Mouse (Mus musculus) embryonic facial prominence, embryonic 15.5 days (tissue): ENCODE measurements around the gene Gm10282. TPM values are rescaled to one million over a fixed set of nuclear protein-coding genes. Genes with fewer than 3 reads are reported as not detected.

ENCODE experiments used
- ATAC-seq: fragments of 200-750 bp; cut with Nextera tagmentation; 2 replicates; pipeline ENCODE4 v1.8.0; 2017; ENCODE audit warnings: low read depth, moderate TSS enrichment; ENCODE audit not compliant: insufficient number of reproducible peaks, low FRiP score, low TSS enrichment
- H3K27ac ChIP-seq: fragments of 300-500 bp; sonication (generic); replicated peaks from 2 replicates; pipeline ENCODE4 v1.5.1; 2015; ENCODE audit warnings: mild to moderate bottlenecking, inconsistent platforms
- H3K27me3 ChIP-seq: fragments of 300-500 bp; sonication (generic); 2 replicates; pipeline ENCODE4 v1.6.1; 2015; ENCODE audit warnings: inconsistent platforms
- H3K36me3 ChIP-seq: fragments of 300-500 bp; sonication (generic); 2 replicates; pipeline ENCODE4 v1.6.1; 2015; ENCODE audit warnings: mild to moderate bottlenecking, inconsistent platforms
- H3K4me1 ChIP-seq: fragments of 300-500 bp; sonication (generic); 2 replicates; pipeline ENCODE4 v1.6.1; 2015; ENCODE audit warnings: inconsistent platforms
- H3K4me2 ChIP-seq: fragments of 300-500 bp; sonication (generic); replicated peaks from 2 replicates; pipeline ENCODE4 v1.6.1; 2015; ENCODE audit warnings: mild to moderate bottlenecking, inconsistent platforms
- H3K4me3 ChIP-seq: fragments of 300-500 bp; sonication (generic); replicated peaks from 2 replicates; pipeline ENCODE4 v1.5.1; 2015; ENCODE audit warnings: mild to moderate bottlenecking, inconsistent platforms
- H3K9ac ChIP-seq: fragments of 300-500 bp; sonication (generic); 2 replicates; pipeline ENCODE4 v1.6.1; 2015; ENCODE audit warnings: inconsistent platforms
- H3K9me3 ChIP-seq: fragments of 300-500 bp; sonication (generic); replicated peaks from 2 replicates; pipeline ENCODE4 v1.6.1; 2016; ENCODE audit warnings: inconsistent platforms
- WGBS: fragments of 180-500 bp; shearing (Covaris S2); methylation state at CpG from one replicate; pipeline ENCODE4 v1.1.7; 2015; 5-methylcytosine and 5-hydroxymethylcytosine counted together
- polyA plus RNA-seq: library from polyadenylated mRNA; unstranded; fragments of >200 nt; fragmentation: Nextera tagmentation; extraction: Ambion mirVana; gene quantifications from 2 replicates; pipeline ENCODE4 v1.2.1, GENCODE M21; 2015

Gene Gm10282
- polyA plus RNA-seq, 1 experiment from 2014 or later, result 22.9 TPM

- Histone ChIP-seq H3K4me2 (no peak overlapping the region), H3K9ac (no peak overlapping the region), H3K27ac (no peak overlapping the region), H3K4me1 (no peaks in the 10 kb centered on the region), H3K4me3 (no peak overlapping the region), H3K36me3 (no peaks in the 10 kb centered on the region), H3K27me3 (no peaks in the 10 kb centered on the region), H3K9me3 (no peaks in the 10 kb centered on the region)
- WGBS, result 72% methylated on average over 11 of the region's 11 CpGs
- ATAC-seq, result no peak
Measured at GRCm38 (mm10) chr8:72271051-72271660, 33.9 kb downstream of the Gm10282 start.

- Histone ChIP-seq H3K4me3 (no peak overlapping the region), H3K4me2 (no peak overlapping the region), H3K9me3 (no peaks in the 10 kb centered on the region), H3K27ac (no peak overlapping the region), H3K36me3 (no peaks in the 10 kb centered on the region), H3K9ac (no peak overlapping the region), H3K27me3 (no peaks in the 10 kb centered on the region), H3K4me1 (no peaks in the 10 kb centered on the region)
- WGBS, result 87% methylated on average over 12 of the region's 12 CpGs
- ATAC-seq, result no peak
Measured at GRCm38 (mm10) chr8:72270606-72271005, 34.5 kb downstream of the Gm10282 start.

- H3K9me3 ChIP-seq, result no peaks in the 10 kb centered on the region
- H3K4me1 ChIP-seq, result no peaks in the 10 kb centered on the region
- H3K27me3 ChIP-seq, result no peaks in the 10 kb centered on the region
- peak overlapping the region; percentile 7; the same call in 1 of the 2 replicates for H3K27ac ChIP-seq
- H3K9ac ChIP-seq, result no peak overlapping the region
- 77% methylated on average over 15 of the region's 15 CpGs for WGBS
- no peak overlapping the region for H3K4me2 ChIP-seq
- no peaks in the 10 kb centered on the region for H3K36me3 ChIP-seq
- 0 out of 2 replicates have a peak, but pooled peaks have one; percentile 22 for ATAC-seq
- no peak overlapping the region for H3K4me3 ChIP-seq
Measured at GRCm38 (mm10) chr8:72268356-72268755, 36.7 kb downstream of the Gm10282 start.

- Histone ChIP-seq H3K9me3 (no peaks in the 10 kb centered on the region), H3K27ac (no peak overlapping the region), H3K4me1 (no peaks in the 10 kb centered on the region), H3K4me2 (no peak overlapping the region), H3K4me3 (no peak overlapping the region), H3K9ac (no peak overlapping the region), H3K27me3 (no peaks in the 10 kb centered on the region), H3K36me3 (no peaks in the 10 kb centered on the region)
- WGBS, result 98% methylated on average over 8 of the region's 8 CpGs
- no peak for ATAC-seq
Measured at GRCm38 (mm10) chr8:72267106-72267505, 38.0 kb downstream of the Gm10282 start.

GRCm38 (mm10) chr8:72266671-72267070 is 38.4 kb downstream of the Gm10282 start:
- Histone ChIP-seq H3K36me3 (no peaks in the 10 kb centered on the region), H3K9me3 (no peaks in the 10 kb centered on the region), H3K27ac (no peak overlapping the region), H3K4me1 (no peaks in the 10 kb centered on the region), H3K4me3 (no peak overlapping the region), H3K4me2 (no peak overlapping the region), H3K9ac (no peak overlapping the region), H3K27me3 (no peaks in the 10 kb centered on the region)
- no peak for ATAC-seq

GRCm38 (mm10) chr8:72265342-72265741 is 39.7 kb downstream of the Gm10282 start:
- Histone ChIP-seq H3K9ac (no peak overlapping the region), H3K27ac (no peak overlapping the region), H3K36me3 (no peaks in the 10 kb centered on the region), H3K4me1 (no peaks in the 10 kb centered on the region), H3K9me3 (no peaks in the 10 kb centered on the region), H3K4me3 (no peak overlapping the region), H3K27me3 (no peaks in the 10 kb centered on the region), H3K4me2 (no peak overlapping the region)
- no peak for ATAC-seq
- 41% methylated on average over 6 of the region's 7 CpGs for WGBS

GRCm38 (mm10) chr8:72263451-72263850 is 41.6 kb downstream of the Gm10282 start:
- Histone ChIP-seq H3K27ac (no peak overlapping the region), H3K27me3 (no peaks in the 10 kb centered on the region), H3K36me3 (no peaks in the 10 kb centered on the region), H3K9ac (no peak overlapping the region), H3K4me3 (no peak overlapping the region), H3K4me2 (no peak overlapping the region), H3K9me3 (no peaks in the 10 kb centered on the region), H3K4me1 (no peaks in the 10 kb centered on the region)
- no peak for ATAC-seq
- 65% methylated on average over 7 of the region's 7 CpGs for WGBS

GRCm38 (mm10) chr8:72262756-72263155 is 42.3 kb downstream of the Gm10282 start:
- Histone ChIP-seq H3K4me2 (no peak overlapping the region), H3K9ac (no peak overlapping the region), H3K4me3 (no peak overlapping the region), H3K27me3 (no peaks in the 10 kb centered on the region), H3K9me3 (no peaks in the 10 kb centered on the region), H3K27ac (no peak overlapping the region), H3K36me3 (no peaks in the 10 kb centered on the region), H3K4me1 (no peaks in the 10 kb centered on the region)
- 93% methylated on average over 2 of the region's 2 CpGs for WGBS
- no peak for ATAC-seq

GRCm38 (mm10) chr8:72261872-72262271 is 43.2 kb downstream of the Gm10282 start:
- no peak overlapping the region for H3K27ac ChIP-seq
- no peaks in the 10 kb centered on the region for H3K4me1 ChIP-seq
- no peaks in the 10 kb centered on the region for H3K9me3 ChIP-seq
- no peak overlapping the region for H3K9ac ChIP-seq
- H3K27me3 ChIP-seq, result no peaks in the 10 kb centered on the region
- no peaks in the 10 kb centered on the region for H3K36me3 ChIP-seq
- H3K4me3 ChIP-seq, result no peak overlapping the region
- no peak for ATAC-seq
- no peak overlapping the region for H3K4me2 ChIP-seq
- 46% methylated on average over 5 of the region's 5 CpGs for WGBS

GRCm38 (mm10) chr8:72261431-72261830 is 43.6 kb downstream of the Gm10282 start:
- no peak overlapping the region for H3K27ac ChIP-seq
- H3K4me2 ChIP-seq, result no peak overlapping the region
- H3K36me3 ChIP-seq, result no peaks in the 10 kb centered on the region
- no peaks in the 10 kb centered on the region for H3K4me1 ChIP-seq
- no peak overlapping the region for H3K4me3 ChIP-seq
- no peaks in the 10 kb centered on the region for H3K9me3 ChIP-seq
- ATAC-seq, result no peak
- H3K27me3 ChIP-seq, result no peaks in the 10 kb centered on the region
- no peak overlapping the region for H3K9ac ChIP-seq

GRCm38 (mm10) chr8:72261019-72261418 is 44.0 kb downstream of the Gm10282 start:
- no peaks in the 10 kb centered on the region for H3K4me1 ChIP-seq
- no peak overlapping the region for H3K4me2 ChIP-seq
- WGBS, result 24% methylated on average over 2 of the region's 2 CpGs
- H3K9me3 ChIP-seq, result no peaks in the 10 kb centered on the region
- H3K27ac ChIP-seq, result no peak overlapping the region
- H3K27me3 ChIP-seq, result no peaks in the 10 kb centered on the region
- 0 out of 2 replicates have a peak, but pooled peaks cover under 1% of the 10 kb centered on the region for H3K36me3 ChIP-seq
- ATAC-seq, result 0 out of 2 replicates have a peak, but pooled peaks have one; percentile 32
- H3K4me3 ChIP-seq, result no peak overlapping the region
- H3K9ac ChIP-seq, result no peak overlapping the region

GRCm38 (mm10) chr8:72260585-72260984 is 44.5 kb downstream of the Gm10282 start:
- no peaks in the 10 kb centered on the region for H3K4me1 ChIP-seq
- H3K27ac ChIP-seq, result no peak overlapping the region
- ATAC-seq, result peak; percentile 26; the same call in 1 of the 2 replicates
- H3K4me2 ChIP-seq, result no peak overlapping the region
- H3K9me3 ChIP-seq, result no peaks in the 10 kb centered on the region
- H3K9ac ChIP-seq, result no peak overlapping the region
- H3K4me3 ChIP-seq, result no peak overlapping the region
- H3K36me3 ChIP-seq, result peaks cover 4% of the 10 kb centered on the region; the same call in 1 of the 2 replicates
- WGBS, result 40% methylated on average over 4 of the region's 4 CpGs
- H3K27me3 ChIP-seq, result no peaks in the 10 kb centered on the region
